Mouse (Mus musculus): ENCODE results near the gene Plekha6. TPM values are rescaled to one million over a fixed set of nuclear protein-coding genes. Genes with fewer than 3 reads are reported as not detected.

Gene Plekha6
- polyA plus RNA-seq, 1 experiment from 2014 or later = 4.6 TPM

- ATAC-seq (ENCODE audit: insufficient number of reproducible peaks, low FRiP score, low TSS enrichment, low read depth) = no peak
- Histone ChIP-seq H3K27ac (no peak overlapping the region), H3K27me3 (no peaks in the 10 kb centered on the region), H3K4me1 (no peaks in the 10 kb centered on the region), H3K9ac (no peak overlapping the region), H3K36me3 (no peaks in the 10 kb centered on the region), H3K9me3 (no peaks in the 10 kb centered on the region), H3K4me3 (no peak overlapping the region), H3K4me2 (no peak overlapping the region)
- 83% methylated on average over 2 of the region's 2 CpGs for WGBS
These were observed 180.3 kb downstream of the Plekha6 start for GRCm38 (mm10) chr1:133344357-133344756.

GRCm38 (mm10) chr1:133346531-133346930 is 182.5 kb downstream of the Plekha6 start:
- H3K4me1 ChIP-seq = no peaks in the 10 kb centered on the region
- no peak for ATAC-seq (ENCODE audit: insufficient number of reproducible peaks, low FRiP score, low TSS enrichment, low read depth)

GRCm38 (mm10) chr1:133347226-133347625 is 183.2 kb downstream of the Plekha6 start:
- 64% methylated on average over 3 of the region's 3 CpGs for WGBS
- H3K9me3 ChIP-seq = no peaks in the 10 kb centered on the region
- H3K4me1 ChIP-seq = no peaks in the 10 kb centered on the region
- no peaks in the 10 kb centered on the region for H3K36me3 ChIP-seq
- no peak overlapping the region for H3K27ac ChIP-seq
- H3K4me3 ChIP-seq = no peak overlapping the region
- H3K27me3 ChIP-seq = peaks cover 1% of the 10 kb centered on the region; the same call in 1 of the 2 replicates
- no peak overlapping the region for H3K9ac ChIP-seq
- ATAC-seq (ENCODE audit: insufficient number of reproducible peaks, low FRiP score, low TSS enrichment, low read depth) = no peak
- H3K4me2 ChIP-seq = no peak overlapping the region

More at GRCm38 (mm10) chr1:133346531-133346930, 182.5 kb downstream of the Plekha6 start:
- Histone ChIP-seq H3K36me3 (no peaks in the 10 kb centered on the region), H3K4me2 (no peak overlapping the region), H3K9ac (no peak overlapping the region), H3K27me3 (no peaks in the 10 kb centered on the region), H3K27ac (no peak overlapping the region), H3K9me3 (no peaks in the 10 kb centered on the region), H3K4me3 (no peak overlapping the region)
- 70% methylated on average over 9 of the region's 9 CpGs for WGBS

GRCm38 (mm10) chr1:133347693-133348520 is 183.9 kb downstream of the Plekha6 start:
- no peak overlapping the region for H3K9ac ChIP-seq
- H3K4me3 ChIP-seq = no peak overlapping the region
- no peak overlapping the region for H3K27ac ChIP-seq
- no peaks in the 10 kb centered on the region for H3K9me3 ChIP-seq
- 74% methylated on average over 11 of the region's 11 CpGs for WGBS
- H3K27me3 ChIP-seq = peaks cover 4% of the 10 kb centered on the region; the same call in 1 of the 2 replicates
- H3K4me2 ChIP-seq = no peak overlapping the region
- H3K4me1 ChIP-seq = no peaks in the 10 kb centered on the region
- ATAC-seq (ENCODE audit: insufficient number of reproducible peaks, low FRiP score, low TSS enrichment, low read depth) = no peak
- no peaks in the 10 kb centered on the region for H3K36me3 ChIP-seq

GRCm38 (mm10) chr1:133350210-133350609 is 186.2 kb downstream of the Plekha6 start, which contains the start of gene Ren1:
Gene Ren1, plus strand, starts transcription at chr1:133350510.
- WGBS = 97% methylated on average over 1 of the region's 1 CpGs
- Histone ChIP-seq H3K4me2 (no peak within 1 kb of the TSS), H3K36me3 (no peaks in the 10 kb centered on the region), H3K4me1 (no peaks in the 10 kb centered on the region), H3K9me3 (no peaks in the 10 kb centered on the region), H3K27ac (no peak within 1 kb of the TSS), H3K4me3 (no peak within 1 kb of the TSS), H3K27me3 (peaks cover 4% of the 10 kb centered on the region; the same call in 1 of the 2 replicates), H3K9ac (no peak within 1 kb of the TSS)
- ATAC-seq (ENCODE audit: insufficient number of reproducible peaks, low FRiP score, low TSS enrichment, low read depth) = no peak

- H3K27ac ChIP-seq = no peak overlapping the region
- no peak overlapping the region for H3K4me3 ChIP-seq
- no peaks in the 10 kb centered on the region for H3K4me1 ChIP-seq
- peaks cover 4% of the 10 kb centered on the region; the same call in 1 of the 2 replicates for H3K27me3 ChIP-seq
- H3K9me3 ChIP-seq = no peaks in the 10 kb centered on the region
- no peak for ATAC-seq (ENCODE audit: insufficient number of reproducible peaks, low FRiP score, low TSS enrichment, low read depth)
- no peak overlapping the region for H3K9ac ChIP-seq
- no peaks in the 10 kb centered on the region for H3K36me3 ChIP-seq
- WGBS = 38% methylated on average over 9 of the region's 9 CpGs
- H3K4me2 ChIP-seq = no peak overlapping the region
These were observed 187.8 kb downstream of the Plekha6 start for GRCm38 (mm10) chr1:133351762-133352161.

Other genes starting within 250 kb of the Plekha6 start
- 32.2 and 35.9 TPM in 2 replicates for gene Mdm4, start 133.6 kb upstream of the Plekha6 start, polyA plus RNA-seq (2015; fragmentation: Nextera tagmentation; extraction: Ambion mirVana)
- 6.8 and 7.5 TPM in 2 replicates for gene Pik3c2b, start 118.5 kb upstream of the Plekha6 start, polyA plus RNA-seq (2015; fragmentation: Nextera tagmentation; extraction: Ambion mirVana)
- gene Ppp1r15b, start 33.1 kb upstream of the Plekha6 start, polyA plus RNA-seq (2015; fragmentation: Nextera tagmentation; extraction: Ambion mirVana) = 34.5 and 36.6 TPM in 2 replicates
- gene Golt1a, start 145.6 kb downstream of the Plekha6 start, polyA plus RNA-seq (2015; fragmentation: Nextera tagmentation; extraction: Ambion mirVana) = not detected in 2 replicates
- gene Kiss1, start 157.7 kb downstream of the Plekha6 start, polyA plus RNA-seq (2015; fragmentation: Nextera tagmentation; extraction: Ambion mirVana) = not detected in 2 replicates
- gene Ren1, start 186.3 kb downstream of the Plekha6 start, polyA plus RNA-seq (2015; fragmentation: Nextera tagmentation; extraction: Ambion mirVana) = 0.17 and 0.42 TPM in 2 replicates
- 0.89 and 1.3 TPM in 2 replicates for gene Etnk2, start 199.4 kb downstream of the Plekha6 start, polyA plus RNA-seq (2015; fragmentation: Nextera tagmentation; extraction: Ambion mirVana)